Mouse (Mus musculus): ENCODE measurements around the gene Mpig6b.

Mpig6b gene

DNA sequence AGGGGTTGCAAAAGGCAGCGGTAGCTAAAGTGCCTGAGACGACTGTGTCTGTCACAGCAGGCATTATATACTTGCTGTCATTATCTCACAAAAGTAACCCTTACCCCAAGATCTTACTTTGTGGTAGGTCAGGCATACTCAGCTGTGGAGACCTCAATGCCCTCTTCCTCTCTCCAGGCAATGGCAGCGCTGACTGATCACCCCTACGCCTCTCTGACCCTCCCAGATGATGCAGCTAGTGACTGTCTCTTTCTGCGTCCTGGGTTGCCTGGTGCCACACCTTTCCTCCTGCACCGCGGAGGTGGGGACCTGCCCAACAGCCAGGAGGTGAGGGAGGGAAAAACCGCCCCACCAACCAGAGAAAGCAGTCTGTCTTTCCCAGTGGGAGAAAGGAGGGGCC, 4.7 kb downstream of the Mpig6b start:
- in situ Hi-C loops (cut with MseI, MboI) = no loop called here

DNA sequence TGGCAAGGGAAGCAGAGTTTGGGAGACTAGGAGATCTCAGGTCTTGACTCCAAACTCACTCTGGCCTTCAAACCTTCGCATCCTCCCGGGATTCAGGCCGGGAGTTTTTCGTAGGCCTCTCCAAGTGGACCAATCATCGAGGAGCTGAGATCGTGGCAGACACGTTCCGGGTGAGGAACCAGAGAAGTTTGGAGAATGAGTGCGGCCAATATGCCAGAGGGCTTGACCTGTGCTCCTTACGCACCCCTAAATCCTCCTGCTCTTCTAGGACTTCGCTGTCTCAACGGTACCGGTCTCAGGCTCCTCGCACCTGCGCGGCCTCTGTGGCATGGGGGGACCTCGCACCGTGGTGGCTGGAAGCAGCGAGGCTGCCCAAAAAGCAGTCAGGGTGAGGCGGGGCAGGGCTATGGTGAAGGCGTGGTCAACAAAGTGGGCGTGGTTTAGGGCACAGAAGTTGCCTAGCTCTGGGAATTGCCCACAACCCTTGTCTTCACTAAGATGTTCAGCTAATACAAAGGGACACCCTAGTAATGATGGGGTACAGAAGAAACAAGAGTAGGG, 5.2 kb downstream of the Mpig6b start:
- in situ Hi-C loops (cut with MseI, MboI) = no loop called here

DNA sequence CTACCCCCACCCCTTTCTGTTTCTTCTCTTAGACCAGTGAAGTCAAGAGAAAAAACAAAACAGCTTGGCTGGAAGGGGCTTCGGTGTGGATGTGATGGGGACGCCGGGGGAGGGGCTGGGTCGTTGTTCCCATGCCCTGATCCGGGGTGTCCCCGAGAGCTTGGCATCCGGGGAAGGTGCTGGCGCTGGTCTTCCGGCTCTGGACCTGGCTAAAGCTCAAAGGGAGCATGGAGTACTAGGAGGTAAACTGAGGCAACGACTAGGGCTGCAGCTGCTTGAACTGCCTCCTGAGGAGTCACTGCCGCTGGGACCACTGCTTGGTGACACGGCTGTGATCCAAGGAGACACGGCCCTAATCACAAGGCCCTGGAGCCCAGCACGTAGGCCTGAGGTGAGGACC, 5.9 kb downstream of the Mpig6b start:
- in situ Hi-C loops (cut with MseI, MboI) = no loop called here

DNA sequence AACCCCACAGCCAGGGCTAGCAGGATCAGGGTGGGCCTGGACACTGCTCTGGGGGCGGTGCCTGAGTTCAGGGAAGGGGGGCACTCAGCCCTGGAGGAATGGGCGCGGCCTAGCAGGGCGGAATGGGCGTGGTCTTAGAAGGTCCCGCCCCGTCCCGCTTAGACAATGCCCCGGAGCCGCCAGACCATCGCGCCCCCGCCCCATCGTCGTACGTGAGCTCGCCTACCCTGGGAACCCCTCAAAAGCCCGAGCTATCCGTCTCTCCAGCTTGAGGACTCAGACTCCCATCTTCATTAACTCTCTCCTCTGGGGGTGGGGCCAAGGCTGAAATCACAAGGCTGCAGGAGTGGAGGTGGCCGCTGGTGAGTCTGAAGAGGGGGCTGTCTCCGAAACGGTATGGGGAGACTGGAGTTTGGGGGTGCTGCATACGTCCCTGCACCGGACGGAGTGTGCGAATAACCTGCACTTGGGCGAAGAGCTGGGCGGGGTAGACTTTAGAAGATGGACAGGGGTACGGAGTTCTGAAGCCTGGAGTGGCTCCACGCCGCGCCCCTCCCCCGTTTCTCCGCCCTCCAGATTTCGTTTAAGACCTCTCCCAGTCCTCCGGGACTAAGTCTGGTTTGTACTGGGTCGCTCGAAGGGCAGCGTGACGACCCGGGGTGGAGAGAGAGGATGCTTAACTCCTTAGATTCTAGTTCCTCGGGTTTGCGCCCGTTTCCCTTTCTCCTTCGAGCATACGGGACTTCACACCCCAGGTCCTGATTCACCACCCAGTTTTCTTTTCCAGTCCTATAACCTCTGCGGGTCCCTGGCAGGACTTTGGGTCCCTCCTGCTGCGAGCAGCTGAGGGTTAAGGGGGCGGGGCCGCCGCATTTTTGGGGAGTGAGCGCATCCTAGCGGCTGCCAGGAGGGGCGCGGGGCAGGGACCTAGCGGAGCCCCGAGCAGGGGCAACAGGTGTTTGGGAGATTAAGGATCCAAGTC, 6.8 kb downstream of the Mpig6b start, which contains the start of gene Ddah2:
Gene Ddah2 (plus strand): TSS at position 125 of the 982 bp plus-strand sequence.
- in situ Hi-C loops (cut with MseI, MboI) = no loop called here

DNA sequence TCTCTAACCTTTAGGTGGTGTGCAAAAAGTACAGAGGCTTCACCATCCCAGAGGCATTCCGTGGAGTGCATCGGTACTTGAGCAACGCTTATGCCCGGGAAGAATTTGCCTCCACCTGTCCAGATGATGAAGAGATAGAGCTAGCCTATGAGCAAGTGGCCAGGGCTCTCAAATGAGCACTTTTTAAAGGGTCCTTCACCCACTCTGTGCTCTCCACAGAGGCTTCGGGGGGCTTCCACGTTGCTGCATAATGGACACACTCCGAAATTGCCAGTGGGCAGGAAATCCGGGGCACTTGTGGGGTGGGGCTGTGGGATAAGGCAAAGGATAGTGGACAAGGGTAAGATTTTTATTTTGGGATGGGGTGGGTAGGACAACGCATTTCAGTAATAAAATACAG, 7.7 kb downstream of the Mpig6b start:
- in situ Hi-C loops (cut with MseI, MboI) = no loop called here

DNA sequence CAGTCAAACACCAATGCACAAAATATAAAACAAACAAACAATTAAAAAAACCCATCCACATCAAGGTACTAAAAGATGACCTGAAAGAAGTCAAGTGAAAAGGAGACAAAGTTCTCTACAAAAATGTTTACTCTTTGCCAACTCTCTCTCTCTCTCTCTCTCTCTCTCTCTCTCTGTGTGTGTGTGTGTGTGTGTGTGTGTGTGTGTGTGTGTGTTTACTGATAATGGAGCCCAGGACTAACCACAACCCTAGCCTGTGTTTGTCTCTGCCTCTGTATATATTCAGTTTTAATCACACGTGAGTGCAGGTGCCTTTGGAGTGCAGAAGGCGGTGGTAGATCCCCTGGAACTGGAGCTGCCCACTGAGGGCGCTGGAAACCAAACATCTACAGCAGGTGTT, 8.9 kb downstream of the Mpig6b start:
- in situ Hi-C loops (cut with MseI, MboI) = no loop called here

DNA sequence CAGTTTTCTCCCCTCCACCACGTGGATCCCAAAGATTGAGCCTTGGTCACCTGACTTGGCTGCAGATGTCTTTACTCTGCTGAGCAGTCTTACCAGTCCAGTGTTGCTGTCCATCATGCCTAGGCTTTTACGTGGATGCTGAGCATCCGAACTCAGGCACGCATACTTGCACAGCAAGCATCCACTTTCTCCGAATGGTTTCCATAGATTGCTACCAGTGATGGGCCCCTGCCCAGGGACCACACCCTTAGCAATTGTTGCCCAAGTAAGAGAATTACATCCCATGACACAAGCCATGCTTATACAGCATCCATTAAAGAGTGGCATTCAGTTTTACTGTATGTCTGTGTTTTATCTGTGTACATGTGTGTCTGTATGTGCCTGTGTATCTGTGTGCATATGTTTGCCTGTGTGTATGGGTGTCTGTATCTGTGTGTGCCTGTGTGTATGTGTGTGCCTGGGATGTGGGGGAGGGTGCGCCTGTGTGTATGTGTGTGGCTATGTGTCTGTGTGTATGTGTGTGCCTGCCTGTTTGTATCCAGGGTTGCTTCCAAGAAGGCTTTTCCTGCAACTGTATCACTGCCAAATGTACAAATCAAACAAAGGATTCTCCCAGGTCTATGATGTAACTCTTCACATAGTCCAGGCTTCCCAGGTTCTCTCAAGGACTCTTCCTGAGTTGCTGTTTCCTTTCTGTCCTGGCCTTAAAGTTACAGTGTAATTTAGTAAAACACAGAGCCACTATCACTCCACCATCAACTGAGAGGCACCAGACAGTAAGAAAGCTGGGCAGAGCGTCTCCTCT, 10.1 kb downstream of the Mpig6b start:
- in situ Hi-C loops (cut with MseI, MboI) = no loop called here

DNA sequence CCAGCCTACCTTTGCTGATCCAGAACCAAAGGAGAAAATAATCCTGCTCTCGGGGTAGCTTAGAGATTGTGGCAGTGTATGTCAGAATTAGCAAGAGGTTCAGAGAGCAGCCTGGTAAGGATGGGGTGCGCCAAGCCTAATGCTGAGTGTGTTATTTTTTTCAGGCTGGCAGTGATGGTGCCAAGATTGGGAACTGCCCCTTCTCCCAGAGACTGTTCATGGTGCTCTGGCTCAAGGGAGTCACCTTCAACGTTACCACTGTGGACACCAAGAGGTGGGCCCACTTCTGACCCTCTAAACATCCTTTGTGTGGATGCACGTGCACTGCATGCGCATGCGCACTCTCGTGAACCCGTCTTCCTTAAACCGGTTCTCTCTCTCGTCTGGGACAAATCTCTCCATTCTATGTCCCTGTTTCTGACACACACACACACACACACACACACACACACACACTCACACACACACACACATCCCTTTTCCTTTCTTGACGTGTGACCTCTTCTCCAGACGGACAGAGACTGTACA, 13.6 kb downstream of the Mpig6b start:
- in situ Hi-C loops (cut with MseI, MboI) = no loop called here

DNA sequence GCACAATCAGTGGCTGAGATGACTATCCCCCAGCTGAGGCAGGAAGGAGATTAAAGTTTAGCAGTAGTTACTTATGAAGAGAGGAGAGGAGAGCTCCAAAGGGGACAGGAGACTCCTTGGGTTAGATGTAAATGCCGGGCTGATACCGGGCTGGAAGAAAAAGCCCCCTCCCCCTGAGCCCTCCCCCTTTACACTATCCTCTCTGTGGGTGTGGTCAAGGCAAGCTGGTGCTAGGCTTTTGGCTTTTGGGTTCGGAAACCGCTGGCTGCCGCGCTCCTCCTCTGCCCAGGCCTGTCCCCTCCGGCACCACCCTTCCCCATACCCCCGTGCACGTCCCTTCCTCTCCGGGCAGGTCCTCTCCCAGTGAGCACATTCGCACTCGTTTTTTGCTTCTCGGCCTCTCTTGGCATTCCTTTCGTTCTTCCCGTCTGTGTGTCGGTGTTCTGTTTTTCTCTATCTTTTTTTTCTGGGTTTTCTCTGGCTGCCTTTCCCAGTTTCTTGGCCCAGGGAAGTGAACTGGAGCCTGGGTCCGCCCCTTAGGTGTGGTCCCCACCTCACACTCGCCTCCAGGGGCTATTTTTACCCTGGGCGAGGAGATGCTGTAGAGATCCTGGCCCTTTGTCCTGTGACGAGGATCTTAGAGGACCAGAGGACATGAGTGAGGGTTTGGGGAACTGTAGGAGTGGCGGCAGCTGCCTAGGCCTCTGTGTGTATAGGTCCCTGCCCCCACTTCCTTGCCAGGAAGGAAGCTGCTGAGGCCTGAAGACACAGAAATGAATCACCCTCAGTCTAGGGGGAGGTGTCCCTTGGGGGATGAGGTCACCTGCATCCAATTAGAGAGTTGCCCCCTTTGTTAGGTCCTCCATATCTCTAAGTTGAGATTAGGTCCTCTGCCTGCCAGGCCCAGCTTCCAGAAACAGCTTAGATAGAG, 14.6 kb downstream of the Mpig6b start:
- in situ Hi-C loops (cut with MseI, MboI) = no loop called here

DNA sequence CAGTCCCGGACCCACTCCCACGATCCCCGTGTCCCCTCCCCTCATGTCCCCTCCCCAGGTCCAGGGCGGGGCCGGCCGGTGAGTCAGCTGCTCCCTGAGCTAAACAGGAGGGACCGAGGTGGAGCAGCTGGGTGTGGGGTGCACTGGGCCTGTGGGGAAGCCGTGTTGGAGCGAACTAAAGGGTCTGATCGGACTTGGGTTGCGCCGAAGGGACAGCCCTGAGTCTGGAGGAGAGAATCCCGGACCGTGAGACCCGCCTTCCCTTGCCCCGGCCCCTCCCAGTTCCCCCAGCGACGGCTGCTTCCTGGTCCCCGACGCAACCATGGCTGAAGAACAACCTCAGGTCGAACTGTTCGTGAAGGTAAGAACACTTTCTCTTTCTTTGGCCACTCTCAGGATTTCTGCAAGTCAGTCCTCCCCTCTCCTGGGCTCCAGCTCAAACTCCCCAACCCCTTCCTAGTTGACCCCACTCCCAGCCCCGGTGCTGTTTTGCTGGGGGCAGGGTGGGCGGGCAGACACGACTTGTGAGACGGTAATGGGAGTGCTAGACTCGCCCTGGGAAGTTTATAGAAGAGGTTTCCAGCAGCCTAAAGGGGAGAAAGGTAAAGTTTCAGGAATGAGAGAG, 15.7 kb downstream of the Mpig6b start:
- in situ Hi-C loops (cut with MseI, MboI) = no loop called here

DNA sequence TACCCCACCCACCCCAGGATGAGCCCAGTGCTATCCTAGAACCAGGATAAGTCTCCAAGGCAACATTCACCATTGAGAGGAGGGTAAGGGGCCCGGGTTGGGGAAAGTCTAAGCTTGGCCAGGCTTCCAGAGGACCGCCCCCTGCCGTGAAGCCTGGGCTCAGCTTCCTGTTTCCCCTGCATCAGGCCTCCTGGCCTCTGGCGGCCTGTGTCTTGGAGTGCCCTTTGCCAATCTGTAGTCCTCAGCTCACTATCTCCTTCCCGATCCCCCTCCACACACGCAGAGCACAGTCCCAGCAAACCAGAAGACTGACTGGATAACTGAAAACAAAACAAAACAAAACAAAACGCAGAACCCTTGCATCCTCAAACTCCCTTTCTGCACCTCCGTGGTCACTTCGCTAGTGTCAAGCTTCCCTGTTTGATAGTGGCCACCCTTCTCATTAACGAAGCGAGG, 16.4 kb downstream of the Mpig6b start, which contains the start of gene Clic1:
Gene Clic1 (plus strand): TSS at position 406 of the 456 bp plus-strand sequence.
- in situ Hi-C loops (cut with MseI, MboI) = no loop called here

DNA sequence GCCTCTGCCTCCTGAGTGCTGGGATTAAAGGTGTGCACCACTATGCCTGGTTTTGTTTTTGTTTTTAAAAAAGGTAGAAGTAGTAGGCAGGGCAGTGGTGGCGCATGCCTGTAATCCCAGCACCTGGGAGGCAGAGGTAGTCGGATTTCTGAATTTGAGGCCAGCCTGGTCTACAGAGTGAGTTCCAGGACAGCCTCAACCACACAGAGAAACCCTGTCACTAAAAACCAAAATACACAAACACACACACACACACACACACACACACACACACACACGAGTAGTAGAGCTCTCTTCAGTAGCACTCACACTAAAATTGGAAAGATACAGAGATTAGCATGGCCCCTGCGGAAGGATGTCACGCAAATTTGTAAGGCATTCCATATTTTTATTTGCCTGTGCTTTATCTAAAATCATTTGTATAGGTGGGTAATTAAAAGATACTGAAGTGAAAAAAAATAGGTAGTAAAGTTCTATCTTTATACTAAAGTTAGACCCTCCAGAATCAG, 17.0 kb downstream of the Mpig6b start:
- in situ Hi-C loops (cut with MseI, MboI) = no loop called here

DNA sequence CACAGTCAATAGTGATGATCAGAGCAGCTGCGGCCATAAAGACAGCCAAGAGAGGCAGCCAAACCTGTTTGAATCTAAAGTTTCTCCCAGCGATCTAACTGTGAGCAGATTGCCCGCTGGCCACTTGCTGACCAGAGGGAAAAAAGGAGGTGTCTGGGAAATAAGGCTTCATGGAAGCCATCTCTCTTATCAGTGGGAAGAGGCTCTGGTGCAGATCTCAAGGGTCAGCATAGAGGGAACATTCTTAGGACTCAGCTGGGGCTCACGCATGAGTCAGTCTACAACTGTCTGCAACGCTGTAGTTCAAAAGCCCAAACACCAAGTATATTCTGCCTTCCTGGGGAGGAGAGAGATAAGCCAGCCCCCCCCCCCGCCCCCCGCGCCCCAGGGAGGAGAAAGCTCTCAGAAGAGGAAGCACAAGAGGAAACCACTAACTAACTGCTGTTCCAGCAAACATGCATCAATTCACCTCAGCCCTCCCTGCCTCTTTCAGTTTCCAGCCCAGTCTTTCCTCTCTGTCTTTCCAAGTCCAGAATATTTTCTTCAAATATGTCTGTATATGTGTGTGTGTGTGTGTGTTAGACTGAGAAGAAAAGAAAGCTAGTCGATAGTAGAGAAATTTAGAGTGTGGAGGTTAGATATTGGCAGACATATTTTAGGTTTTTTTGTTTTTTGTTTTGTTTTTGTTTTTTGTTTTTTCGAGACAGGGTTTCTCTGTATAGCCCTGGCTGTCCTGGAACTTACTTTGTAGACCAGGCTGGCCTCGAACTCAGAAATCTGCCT, 17.6 kb downstream of the Mpig6b start:
- in situ Hi-C loops (cut with MseI, MboI) = no loop called here

DNA sequence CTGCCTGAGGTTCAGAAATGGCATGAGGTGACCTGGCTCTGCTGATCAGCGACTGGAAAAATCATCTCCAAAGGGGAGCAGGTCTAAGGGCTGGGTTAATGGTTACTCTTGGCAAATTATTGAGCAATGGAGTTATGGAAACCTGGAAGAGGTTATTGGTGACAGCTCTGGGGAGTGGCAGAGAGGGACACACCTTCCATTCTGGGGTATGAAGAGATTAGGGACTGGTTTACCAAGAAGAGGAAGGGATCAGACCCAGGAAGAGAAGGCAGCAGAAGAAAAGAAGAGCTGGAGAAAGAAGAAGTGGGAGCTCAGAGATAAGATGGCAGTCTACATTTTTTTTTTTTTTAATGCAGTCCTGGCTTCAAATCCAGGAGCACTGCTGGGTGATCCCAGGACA, 18.3 kb downstream of the Mpig6b start:
- in situ Hi-C loops (cut with MseI, MboI) = no loop called here

DNA sequence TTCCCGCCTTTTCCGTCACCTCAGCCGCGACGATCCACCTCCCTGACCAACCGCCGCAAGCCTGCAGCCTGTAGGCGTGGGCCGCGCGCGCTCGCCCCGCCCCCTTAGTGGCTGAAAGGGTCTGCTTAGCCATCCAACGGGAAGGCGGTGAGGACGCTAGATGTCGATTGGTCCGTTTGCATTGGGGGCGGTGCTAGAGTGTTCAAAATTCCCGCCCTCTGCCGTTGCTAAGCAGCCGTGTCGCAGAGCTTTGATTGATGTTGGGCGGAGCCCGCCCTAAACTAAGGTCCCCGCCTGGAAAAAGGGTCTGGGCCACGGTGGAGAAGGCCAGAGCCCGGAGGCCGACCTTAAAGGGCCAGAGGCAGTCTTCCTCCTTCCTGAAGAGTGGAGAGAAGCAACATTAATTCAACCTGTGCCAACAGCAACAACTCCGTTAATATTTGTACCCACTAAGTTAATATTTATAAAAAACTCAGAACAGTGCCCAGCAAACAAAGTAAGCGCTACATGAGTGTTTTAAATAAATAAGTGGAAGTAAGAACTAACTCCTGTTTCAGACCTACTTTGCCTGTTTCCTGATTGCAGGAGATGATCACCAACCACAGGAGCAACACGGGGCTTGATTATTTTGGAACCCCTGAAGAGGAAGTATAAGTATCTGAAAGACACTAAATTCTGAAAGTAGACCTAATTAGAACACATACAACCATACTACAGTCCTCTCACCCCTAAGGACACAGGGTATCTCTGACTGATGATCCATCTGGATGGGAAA, 19.1 kb downstream of the Mpig6b start, which contains the start of gene Msh5:
Gene Msh5 (minus strand): TSS at position 65 of the 775 bp plus-strand sequence.
- in situ Hi-C loops (cut with MseI, MboI) = no loop called here

DNA sequence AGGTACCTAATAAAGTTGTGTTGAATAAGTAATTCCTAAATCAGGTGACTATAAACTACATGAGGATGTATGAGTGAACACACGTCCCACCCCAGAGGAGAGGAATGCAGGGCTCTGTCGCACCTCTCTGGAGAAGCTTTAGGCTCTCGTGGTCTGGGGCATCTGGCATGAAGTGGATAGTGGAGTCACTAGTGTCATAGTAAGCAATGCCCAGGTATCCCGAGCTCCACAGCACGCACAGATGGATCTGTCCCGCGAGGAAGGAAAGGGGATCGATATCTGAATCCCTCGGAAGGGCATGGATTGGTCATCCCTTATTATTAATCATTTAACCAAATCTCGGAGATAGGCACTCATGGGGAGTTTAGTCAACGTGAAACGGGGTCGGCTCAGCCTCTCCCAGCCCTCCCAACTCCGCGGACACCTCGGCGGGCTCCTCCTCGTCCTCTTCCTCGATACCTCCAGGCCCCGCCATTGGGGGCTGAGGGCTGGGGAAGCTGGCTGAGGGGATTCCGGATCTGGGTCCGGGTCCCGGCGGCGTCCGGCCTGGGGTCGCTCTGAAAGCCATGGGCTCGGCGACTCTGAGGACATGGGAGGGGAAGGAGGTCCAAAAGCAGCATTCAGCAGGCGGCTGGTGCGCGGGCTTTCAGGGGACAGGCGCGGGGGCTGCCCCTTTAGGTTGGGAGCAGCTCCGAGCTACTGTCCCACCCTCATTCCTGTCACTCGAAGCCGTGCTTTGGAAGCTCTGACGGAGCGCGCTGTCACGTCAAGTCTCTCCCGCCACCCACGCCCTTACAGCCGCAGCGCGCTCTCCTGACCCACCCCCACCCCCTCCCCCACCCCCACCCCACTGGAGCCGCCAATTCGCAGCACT, 19.9 kb downstream of the Mpig6b start:
- in situ Hi-C loops (cut with MseI, MboI) = no loop called here
